Mouse (Mus musculus): ENCODE data around the gene Coa6.

The Coa6 gene

DNA sequence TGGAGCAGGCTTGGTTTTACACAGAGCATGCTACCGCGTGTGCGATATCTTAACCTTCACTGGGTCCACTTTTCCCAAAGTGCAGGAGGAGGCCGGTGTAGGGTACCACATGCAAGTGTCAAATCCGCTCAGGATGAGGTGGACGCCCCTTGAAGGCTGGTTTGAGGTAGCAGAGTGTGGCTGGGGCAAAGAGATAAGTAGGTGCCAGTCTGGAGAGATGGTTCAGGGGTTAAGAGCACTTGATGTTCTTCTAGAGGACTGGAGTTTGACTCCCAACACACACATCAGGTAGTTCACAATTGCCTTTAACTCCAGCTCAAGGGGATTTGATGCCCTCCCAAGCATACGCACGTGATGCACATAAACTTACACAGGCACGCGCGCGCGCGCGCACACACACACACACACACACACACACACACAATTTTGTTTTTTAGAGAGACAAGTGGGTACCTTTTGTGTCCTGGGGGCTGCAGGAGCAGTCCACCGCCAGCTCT lies 51.5 kb downstream of the Coa6 start:
- peak; percentile 91 for DNase-seq

DNA sequence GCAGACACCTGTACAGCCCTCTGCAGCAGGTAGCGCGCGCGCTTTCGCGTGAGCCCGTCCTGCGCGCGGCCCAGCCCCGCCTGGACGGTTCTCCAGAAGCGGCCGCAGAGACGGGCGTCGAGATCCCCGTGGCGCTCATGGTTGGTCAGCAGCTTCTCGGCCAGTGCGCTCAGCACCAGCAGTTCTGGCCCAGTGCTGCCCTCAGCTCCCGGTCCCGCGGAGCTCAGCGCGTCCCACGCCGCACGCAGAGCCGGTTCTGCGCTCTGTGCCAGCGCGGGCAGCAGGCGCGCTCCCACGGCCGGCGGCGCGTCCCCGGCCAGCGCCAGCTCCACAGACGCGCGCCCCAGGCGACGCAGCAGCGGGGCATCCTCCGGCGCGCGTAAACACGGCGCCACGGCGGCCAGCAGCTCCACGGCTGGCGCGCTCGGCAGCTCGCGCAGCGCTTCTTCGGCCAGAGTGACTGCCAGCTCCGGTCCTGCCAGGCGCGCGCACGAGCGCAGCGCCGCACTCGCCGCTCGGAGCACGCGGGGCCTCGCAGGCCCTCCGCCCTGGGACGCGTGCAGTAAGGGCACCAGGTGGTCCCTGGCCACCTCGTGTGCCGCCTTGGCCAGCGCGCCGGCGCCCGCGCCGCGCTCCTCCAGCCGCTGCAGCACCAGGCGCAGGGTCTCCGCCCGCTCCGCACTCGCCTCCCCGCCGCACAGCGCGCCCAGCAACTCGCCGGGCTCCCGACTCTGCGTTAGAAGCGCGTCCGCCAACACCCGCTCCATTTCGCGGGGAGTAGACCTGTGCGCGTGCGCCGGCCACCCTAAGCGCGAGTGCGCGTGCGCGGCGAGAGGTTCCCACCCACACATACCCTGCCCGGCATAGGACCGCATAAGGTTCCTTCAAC lies 52.2 kb downstream of the Coa6 start, which contains the start of gene Tarbp1:
Tarbp1 (minus strand) TSS at position 767 of the 889 bp plus-strand sequence.
- DNase-seq: peak; percentile 99

Measured in heart, adult 11 months (tissue).